Mouse (Mus musculus) liver, embryonic 14.5 days (tissue): Measurements from ENCODE around the gene Nfam1.

ENCODE experiments used
- CTCF ChIP-seq: IDR thresholded peaks from 2 replicates; pipeline ENCODE4 v1.5.1; 2016; ENCODE audit warnings: antibody characterized with exemption, low read depth, control low read depth
- EP300 ChIP-seq: IDR thresholded peaks from 2 replicates; pipeline ENCODE4 v1.6.1; 2016; ENCODE audit warnings: antibody characterized with exemption, low read depth

DNA sequence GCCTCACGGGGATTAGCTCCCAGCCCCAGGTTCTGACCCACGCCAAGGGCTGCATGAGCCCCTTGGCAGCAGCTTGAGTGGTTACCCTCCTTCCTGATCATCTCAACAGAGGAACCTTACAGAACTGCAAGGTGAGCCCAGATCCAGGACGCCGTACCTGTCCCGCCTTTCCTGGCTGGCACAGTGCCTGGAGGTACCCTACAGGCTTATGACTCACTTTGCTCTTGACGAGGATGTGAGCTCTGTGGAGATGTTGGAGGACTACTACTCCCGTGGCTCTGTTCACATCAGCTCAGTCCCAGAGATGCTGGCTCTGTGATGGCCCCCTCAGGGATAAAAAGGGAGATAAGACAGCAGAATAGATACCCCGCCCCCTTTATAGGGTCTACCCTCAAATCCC, 77.8 kb downstream of the Nfam1 start:
- TF ChIP-seq EP300: no peak
- TF ChIP-seq CTCF: no peak
